Mouse (Mus musculus): ENCODE data around the gene Rffl. TPM values are rescaled to one million over a fixed set of nuclear protein-coding genes. Genes with fewer than 3 reads are reported as not detected.

The Rffl gene
- polyA plus RNA-seq, 2 experiments: 12.9 to 19.0 TPM

GRCm38 (mm10) chr11:82866850-82867564, 4.0 kb downstream of the Rffl start:
- H3K36me3 ChIP-seq (replicated peaks; ENCODE audit: control insufficient read depth, insufficient read depth, low read depth): no peaks in the 10 kb centered on the region; the same call in none of the 2 replicates
- H3K4me3 ChIP-seq (ENCODE audit: insufficient read depth in 1 of 2, low read depth in 2 of 2, low read length in 2 of 2): peak overlapping the region in 1 of 2 experiments; percentile 31; a peak in 2 of 4 replicates
- H3K27ac ChIP-seq: peak overlapping the region; percentile 38
- peak overlapping the region; percentile 80 for H3K4me2 ChIP-seq (ENCODE audit: low read depth)
- no peak for ATAC-seq (ENCODE audit: insufficient read depth)
- no peak for DNase-seq (ENCODE audit: low read depth in 3 of 3, low spot score in 3 of 3)
- H3K9me3 ChIP-seq (ENCODE audit: control insufficient read depth, low read length): no peaks in the 10 kb centered on the region
- peak overlapping the region; percentile 49 for H3K9ac ChIP-seq (replicated peaks)
- WGBS (ENCODE audit: insufficient replicate concordance): 22% methylated on average over 7 of the region's 7 CpGs
- peaks cover 56 to 58% of the 10 kb centered on the region in 2 experiments for H3K4me1 ChIP-seq (replicated peaks; ENCODE audit: control insufficient read depth in 2 of 2, insufficient read depth in 2 of 2, low read length in 1 of 2)
- no peaks in the 10 kb centered on the region for H3K27me3 ChIP-seq (ENCODE audit: control insufficient read depth, insufficient read depth, low read length)
- 0 out of 2 replicates have a peak, but pooled peaks have one; percentile 17 for TF ChIP-seq EP300 (IDR thresholded peaks at IDR 0.05; ENCODE audit: low read depth)
- TF ChIP-seq CTCF (IDR thresholded peaks at IDR 0.05; ENCODE audit: low read depth): no peak

GRCm38 (mm10) chr11:82865957-82866356, 5.1 kb downstream of the Rffl start:
- H3K9me3 ChIP-seq (ENCODE audit: control insufficient read depth, low read length): no peaks in the 10 kb centered on the region
- H3K4me2 ChIP-seq (ENCODE audit: low read depth): peak overlapping the region; percentile 80
- WGBS (ENCODE audit: insufficient replicate concordance): 68% methylated on average over 10 of the region's 10 CpGs
- TF ChIP-seq EP300 (IDR thresholded peaks at IDR 0.05; ENCODE audit: low read depth) (no peak), CTCF (IDR thresholded peaks at IDR 0.05; ENCODE audit: low read depth) (no peak)
- DNase-seq (ENCODE audit: low read depth in 3 of 3, low spot score in 3 of 3) (no peak), ATAC-seq (ENCODE audit: insufficient read depth) (no peak)
- no peak overlapping the region for H3K9ac ChIP-seq (replicated peaks)
- no peaks in the 10 kb centered on the region for H3K27me3 ChIP-seq (ENCODE audit: control insufficient read depth, insufficient read depth, low read length)
- peaks cover 59 to 62% of the 10 kb centered on the region in 2 experiments for H3K4me1 ChIP-seq (replicated peaks; ENCODE audit: control insufficient read depth in 2 of 2, insufficient read depth in 2 of 2, low read length in 1 of 2)
- no peaks in the 10 kb centered on the region; the same call in none of the 2 replicates for H3K36me3 ChIP-seq (replicated peaks; ENCODE audit: control insufficient read depth, insufficient read depth, low read depth)
- H3K4me3 ChIP-seq (ENCODE audit: insufficient read depth in 1 of 2, low read depth in 2 of 2, low read length in 2 of 2): no peak overlapping the region; a peak in 1 of 4 replicates
- H3K27ac ChIP-seq: peak overlapping the region; percentile 38

GRCm38 (mm10) chr11:82863488-82863931, 7.5 kb downstream of the Rffl start:
- 40% methylated on average over 4 of the region's 4 CpGs for WGBS (ENCODE audit: insufficient replicate concordance)
- Histone ChIP-seq H3K4me2 (ENCODE audit: low read depth) (no peak overlapping the region; the same call in 1 of the 2 replicates), H3K27me3 (ENCODE audit: control insufficient read depth, insufficient read depth, low read length) (no peaks in the 10 kb centered on the region), H3K27ac (peak overlapping the region; percentile 53), H3K9ac (replicated peaks) (no peak overlapping the region; the same call in 1 of the 2 replicates), H3K9me3 (ENCODE audit: control insufficient read depth, low read length) (no peaks in the 10 kb centered on the region), H3K4me3 (ENCODE audit: insufficient read depth in 1 of 2, low read depth in 2 of 2, low read length in 2 of 2) (no peak overlapping the region), H3K4me1 (replicated peaks; ENCODE audit: control insufficient read depth in 2 of 2, insufficient read depth in 2 of 2, low read length in 1 of 2) (peaks cover 50 to 56% of the 10 kb centered on the region in 2 experiments), H3K36me3 (replicated peaks; ENCODE audit: control insufficient read depth, insufficient read depth, low read depth) (no peaks in the 10 kb centered on the region; the same call in none of the 2 replicates)
- peak; percentile 63; the same call in 1 of the 2 replicates for ATAC-seq (ENCODE audit: insufficient read depth)
- no peak for TF ChIP-seq EP300 (IDR thresholded peaks at IDR 0.05; ENCODE audit: low read depth)
- no peak for TF ChIP-seq CTCF (IDR thresholded peaks at IDR 0.05; ENCODE audit: low read depth)
- peak in 2 of 3 experiments; percentile 38 to 50 for DNase-seq (ENCODE audit: low read depth in 3 of 3, low spot score in 3 of 3)

GRCm38 (mm10) chr11:82863059-82863458, 8.0 kb downstream of the Rffl start:
- H3K4me2 ChIP-seq (ENCODE audit: low read depth): peak overlapping the region; percentile 45
- H3K36me3 ChIP-seq (replicated peaks; ENCODE audit: control insufficient read depth, insufficient read depth, low read depth): no peaks in the 10 kb centered on the region; the same call in none of the 2 replicates
- 78% methylated on average over 2 of the region's 2 CpGs for WGBS (ENCODE audit: insufficient replicate concordance)

GRCm38 (mm10) chr11:82862638-82863037, 8.4 kb downstream of the Rffl start:
- WGBS (ENCODE audit: insufficient replicate concordance): 22% methylated on average over 9 of the region's 9 CpGs
- DNase-seq (ENCODE audit: low read depth in 3 of 3, low spot score in 3 of 3): no peak
- peak; percentile 64; the same call in 1 of the 2 replicates for ATAC-seq (ENCODE audit: insufficient read depth)
- Histone ChIP-seq H3K27ac (peak overlapping the region; percentile 53), H3K27me3 (ENCODE audit: control insufficient read depth, insufficient read depth, low read length) (no peaks in the 10 kb centered on the region), H3K4me3 (ENCODE audit: insufficient read depth in 1 of 2, low read depth in 2 of 2, low read length in 2 of 2) (no peak overlapping the region), H3K9me3 (ENCODE audit: control insufficient read depth, low read length) (no peaks in the 10 kb centered on the region), H3K9ac (replicated peaks) (peak overlapping the region; percentile 49), H3K4me2 (ENCODE audit: low read depth) (peak overlapping the region; percentile 45), H3K36me3 (replicated peaks; ENCODE audit: control insufficient read depth, insufficient read depth, low read depth) (no peaks in the 10 kb centered on the region; the same call in none of the 2 replicates), H3K4me1 (replicated peaks; ENCODE audit: control insufficient read depth in 2 of 2, insufficient read depth in 2 of 2, low read length in 1 of 2) (peaks cover 42 to 49% of the 10 kb centered on the region in 2 experiments)
- TF ChIP-seq CTCF (IDR thresholded peaks at IDR 0.05; ENCODE audit: low read depth) (no peak), EP300 (IDR thresholded peaks at IDR 0.05; ENCODE audit: low read depth) (peak; percentile 34)

More at GRCm38 (mm10) chr11:82863059-82863458, 8.0 kb downstream of the Rffl start:
- Histone ChIP-seq H3K27me3 (ENCODE audit: control insufficient read depth, insufficient read depth, low read length) (no peaks in the 10 kb centered on the region), H3K9me3 (ENCODE audit: control insufficient read depth, low read length) (no peaks in the 10 kb centered on the region), H3K4me3 (ENCODE audit: insufficient read depth in 1 of 2, low read depth in 2 of 2, low read length in 2 of 2) (no peak overlapping the region), H3K9ac (replicated peaks) (peak overlapping the region; percentile 49), H3K4me1 (replicated peaks; ENCODE audit: control insufficient read depth in 2 of 2, insufficient read depth in 2 of 2, low read length in 1 of 2) (peaks cover 46 to 52% of the 10 kb centered on the region in 2 experiments), H3K27ac (peak overlapping the region; percentile 53)
- TF ChIP-seq EP300 (IDR thresholded peaks at IDR 0.05; ENCODE audit: low read depth) (no peak), CTCF (IDR thresholded peaks at IDR 0.05; ENCODE audit: low read depth) (no peak)
- ATAC-seq (ENCODE audit: insufficient read depth) (no peak), DNase-seq (ENCODE audit: low read depth in 3 of 3, low spot score in 3 of 3) (no peak)
